Mouse (Mus musculus) embryonic fibroblast, embryonic 13.5 days (primary cell): ENCODE data around the gene 4930519G04Rik.

Experiments
- CTCF ChIP-seq: IDR thresholded peaks from 2 replicates; pipeline ENCODE4 v1.5.1; 2011; ENCODE audit warnings: mild to moderate bottlenecking, control low read depth, low read length, moderate library complexity, borderline replicate concordance; ENCODE audit not compliant: insufficient read depth
- POLR2A ChIP-seq: IDR thresholded peaks from 2 replicates; pipeline ENCODE4 v1.6.1; 2011; ENCODE audit warnings: low read depth, mild to moderate bottlenecking, control low read depth, low read length, moderate library complexity

DNA sequence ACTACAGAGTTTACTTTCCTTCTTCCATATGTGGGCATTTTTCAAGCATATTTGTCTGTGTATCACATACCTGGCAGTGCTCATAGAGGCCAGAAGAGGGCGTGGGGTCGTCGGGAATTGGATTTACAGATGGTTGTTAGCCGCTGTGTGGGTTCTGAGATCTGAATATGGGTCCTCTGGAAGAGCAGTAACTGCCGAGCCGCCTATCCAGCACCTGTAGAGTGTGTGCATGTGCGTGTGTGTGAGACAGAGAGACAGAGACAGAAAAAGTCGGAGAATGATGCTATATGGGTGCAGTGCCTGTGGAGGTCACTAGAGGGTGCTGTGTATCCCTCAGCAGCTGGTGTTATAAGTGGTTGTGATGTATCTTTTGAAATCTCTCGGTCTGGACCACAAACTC lies 29.3 kb upstream of the 4930519G04Rik start:
- peak; percentile 62; the same call in 1 of the 2 replicates for TF ChIP-seq CTCF
- no peak for TF ChIP-seq POLR2A
